Mouse (Mus musculus) ovary, adult 18-20 months (tissue): Measurements from ENCODE around the gene Prdm16.

Experiments
- DNase-seq: peaks from one replicate; pipeline ENCODE4 v3.0.0; 2022; ENCODE audit warnings: low spot score, mixed read lengths

Prdm16 gene

GRCm38 (mm10) chr4:154639591-154640442, 3.1 kb upstream of the Prdm16 start:
- no peak for DNase-seq

- no peak for DNase-seq
These were observed 2.5 kb upstream of the Prdm16 start for GRCm38 (mm10) chr4:154639126-154639525.

DNA sequence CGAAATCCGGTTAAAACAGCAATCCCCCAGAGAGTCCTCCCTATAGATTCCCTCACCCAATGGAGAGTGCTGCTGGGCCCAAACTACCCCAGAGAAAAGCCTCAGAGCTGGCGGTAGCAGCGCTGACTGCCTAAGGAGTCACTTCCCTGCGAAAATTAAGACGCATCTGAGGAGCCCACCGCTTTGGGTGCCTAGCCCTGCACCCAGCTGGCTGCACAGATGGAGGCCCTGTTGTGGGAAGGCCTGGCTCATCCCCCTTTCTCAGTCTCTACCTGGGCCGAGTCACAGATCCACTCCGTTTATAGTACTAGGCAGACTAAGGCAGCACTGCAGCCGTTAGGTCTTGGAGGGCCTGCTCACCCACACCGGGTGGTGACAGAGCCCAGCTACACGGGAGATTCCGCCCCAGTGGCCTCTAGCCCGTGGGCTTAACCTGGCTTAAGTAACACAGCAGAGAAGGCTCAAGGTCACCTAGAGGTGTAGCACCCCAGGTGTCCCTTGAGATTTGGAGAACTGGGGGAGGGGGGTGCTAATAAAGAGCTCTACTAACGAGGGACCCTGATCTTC, 1.7 kb upstream of the Prdm16 start:
- no peak for DNase-seq

GRCm38 (mm10) chr4:154637468-154638319, 1.0 kb upstream of the Prdm16 start:
- DNase-seq, result no peak

GRCm38 (mm10) chr4:154636053-154636433, 630 bp downstream of the Prdm16 start:
- no peak for DNase-seq

DNA sequence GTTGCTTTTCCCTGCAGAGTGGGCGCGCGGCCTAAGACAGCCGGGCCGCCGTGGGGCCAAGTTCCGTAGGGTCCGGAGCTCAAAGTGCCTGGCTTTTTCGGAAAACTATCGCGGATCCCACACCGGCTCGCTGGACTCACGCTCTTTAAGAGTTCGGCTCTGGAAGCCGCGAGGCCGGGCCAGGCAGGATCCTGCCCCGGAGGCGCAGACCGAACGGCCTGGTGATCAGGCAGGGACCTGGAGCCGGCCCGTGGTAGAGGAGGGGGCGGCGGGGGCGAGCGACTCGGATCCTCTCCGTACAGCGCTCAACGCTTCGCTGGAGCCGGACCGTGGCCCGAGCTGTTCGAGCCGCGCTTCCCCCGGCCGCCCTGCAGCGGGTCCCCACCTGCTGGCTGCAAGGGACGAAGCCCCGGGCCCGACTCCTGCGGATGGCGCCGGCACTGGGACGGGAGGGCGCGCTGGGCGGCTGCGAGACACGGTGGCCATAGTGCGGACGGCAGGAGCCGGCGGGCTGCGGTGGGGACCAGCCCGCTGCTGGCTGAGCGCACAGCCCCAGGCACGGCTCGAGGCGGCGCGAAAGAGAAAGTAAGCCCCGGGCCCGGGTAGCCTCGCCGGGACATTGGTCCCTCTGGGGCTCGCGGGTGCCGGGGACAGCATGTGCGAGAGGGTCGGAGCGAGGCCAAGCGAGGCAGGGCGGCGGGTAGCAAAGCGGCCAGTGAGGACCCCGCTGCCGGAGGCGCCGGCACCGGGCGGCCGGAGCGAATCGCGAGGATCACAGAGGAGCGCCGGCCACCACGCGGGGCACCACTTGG, 1.2 kb downstream of the Prdm16 start:
- no peak for DNase-seq

DNA sequence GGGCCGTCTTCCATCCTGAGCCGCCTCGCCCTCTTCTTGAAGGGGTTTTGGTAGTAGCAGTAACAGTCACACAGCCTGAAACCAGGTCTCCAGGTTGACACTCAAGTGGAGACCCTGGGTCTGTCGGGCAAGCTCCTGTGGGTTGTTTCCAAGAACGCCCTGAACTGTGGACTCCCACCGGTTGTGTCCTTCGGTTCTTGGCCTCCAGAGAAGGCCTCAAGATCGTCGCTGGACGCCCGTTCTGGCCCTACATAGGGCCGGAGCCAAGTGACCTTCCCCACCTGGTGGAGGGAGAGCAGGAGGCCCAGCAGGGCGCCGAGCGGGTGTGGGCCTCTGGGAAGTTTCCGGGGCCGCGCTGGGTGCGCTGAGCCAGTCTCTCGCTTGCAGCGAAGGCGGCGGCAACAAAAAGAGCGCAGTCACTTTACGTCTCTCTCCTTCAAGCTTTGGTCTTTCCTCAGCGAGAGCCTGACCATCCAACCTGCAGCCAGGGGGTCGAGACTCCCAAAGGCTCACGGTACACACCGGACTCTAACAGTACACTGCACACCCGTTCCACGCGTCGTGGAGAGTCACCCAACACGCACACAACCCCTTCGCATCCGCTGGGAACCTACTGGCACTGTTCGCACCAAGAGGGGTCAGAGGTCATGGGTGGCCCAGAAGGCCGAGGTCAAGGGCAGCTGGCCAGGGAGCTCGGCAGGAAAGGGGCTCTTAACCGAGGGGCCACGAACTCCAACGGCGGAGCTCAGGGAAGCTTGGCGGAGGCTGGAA, 2.0 kb downstream of the Prdm16 start:
- DNase-seq, result no peak

- no peak for DNase-seq
These were observed 2.7 kb downstream of the Prdm16 start for GRCm38 (mm10) chr4:154634001-154634400.

DNA sequence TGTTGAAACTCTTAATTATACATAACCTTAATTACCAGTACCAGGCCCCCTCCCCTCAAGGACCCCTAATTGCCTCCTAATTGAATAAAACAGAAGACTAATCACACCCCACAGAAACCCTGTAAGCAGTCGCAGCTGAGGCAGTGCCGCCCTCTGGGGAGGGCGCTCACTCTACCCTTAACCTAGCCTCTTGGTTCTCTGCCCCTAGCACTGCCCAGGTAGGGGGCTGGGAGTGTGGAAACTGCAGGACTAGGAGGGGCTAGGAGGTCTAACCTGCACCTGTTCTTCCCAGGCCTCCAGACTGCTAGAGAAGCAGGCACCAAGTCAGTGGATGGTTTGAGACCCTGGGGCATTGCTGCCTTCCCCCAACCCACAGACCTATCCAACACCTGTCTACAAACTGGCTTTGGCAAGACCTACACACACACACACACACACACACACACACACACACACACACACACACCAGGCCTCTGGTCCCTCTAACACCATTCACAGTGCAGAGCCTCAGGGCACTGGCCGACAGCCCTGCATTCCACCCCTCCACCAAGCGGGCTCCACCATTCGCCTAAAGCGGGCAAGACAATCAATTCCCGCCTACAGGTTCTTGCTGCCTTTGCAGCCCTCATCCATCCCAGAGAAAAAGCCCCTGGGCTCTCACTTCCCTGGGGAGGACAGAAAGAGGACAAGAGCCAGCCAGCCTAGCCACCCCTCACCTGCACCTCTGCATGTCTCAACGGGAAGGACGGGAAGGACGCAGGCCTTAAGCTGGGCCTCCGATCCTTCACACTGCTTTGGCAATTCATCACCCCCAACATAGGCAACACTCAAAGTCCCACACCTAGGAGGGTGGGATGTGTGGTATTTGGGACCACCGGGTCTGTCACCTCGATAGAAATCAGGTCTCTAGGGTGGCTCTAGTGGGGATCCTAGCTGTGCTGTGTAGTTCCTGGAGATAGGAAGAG, 3.6 kb downstream of the Prdm16 start:
- no peak for DNase-seq

DNA sequence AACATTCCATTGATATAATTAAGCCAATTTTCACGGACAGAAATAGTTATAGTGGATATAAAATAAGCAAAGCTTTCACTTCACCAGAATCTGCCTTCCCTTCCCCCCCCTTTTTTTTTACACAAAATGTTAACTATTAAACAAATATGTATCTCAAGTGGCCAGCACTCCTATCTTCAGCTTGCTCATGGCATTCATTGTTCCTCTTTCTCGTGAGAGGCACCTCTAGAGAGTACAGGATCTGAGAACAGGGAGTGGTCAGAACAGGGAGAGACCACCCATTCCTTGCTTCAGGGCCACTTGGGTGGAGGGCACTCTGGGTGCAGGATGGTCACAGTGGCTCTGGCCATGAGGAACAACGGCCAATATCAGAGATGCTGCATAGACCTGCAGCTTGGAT, 5.9 kb downstream of the Prdm16 start:
- DNase-seq, result no peak

GRCm38 (mm10) chr4:154627419-154628142, 9.1 kb downstream of the Prdm16 start:
- no peak for DNase-seq

GRCm38 (mm10) chr4:154626282-154626681, 10.4 kb downstream of the Prdm16 start:
- DNase-seq, result no peak

DNA sequence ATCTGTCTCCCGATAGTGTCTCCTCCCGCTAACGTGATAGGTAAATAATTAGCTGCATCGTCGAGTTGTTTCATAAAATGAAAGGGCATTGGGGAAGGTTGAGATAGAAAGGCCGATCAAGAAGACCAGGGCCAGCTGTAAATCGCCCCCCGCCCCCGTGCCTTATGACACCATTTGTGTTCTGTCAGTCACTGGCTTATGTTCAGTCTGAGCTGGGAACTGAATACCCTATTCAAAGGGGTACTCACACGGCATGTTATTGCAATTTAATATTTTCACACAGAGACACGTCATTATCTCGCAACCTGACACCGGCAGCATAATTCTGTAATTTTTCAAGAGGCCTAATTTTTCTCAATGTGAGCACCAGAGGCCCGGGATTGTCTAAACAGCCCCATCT, 11.0 kb downstream of the Prdm16 start:
- no peak for DNase-seq

DNA sequence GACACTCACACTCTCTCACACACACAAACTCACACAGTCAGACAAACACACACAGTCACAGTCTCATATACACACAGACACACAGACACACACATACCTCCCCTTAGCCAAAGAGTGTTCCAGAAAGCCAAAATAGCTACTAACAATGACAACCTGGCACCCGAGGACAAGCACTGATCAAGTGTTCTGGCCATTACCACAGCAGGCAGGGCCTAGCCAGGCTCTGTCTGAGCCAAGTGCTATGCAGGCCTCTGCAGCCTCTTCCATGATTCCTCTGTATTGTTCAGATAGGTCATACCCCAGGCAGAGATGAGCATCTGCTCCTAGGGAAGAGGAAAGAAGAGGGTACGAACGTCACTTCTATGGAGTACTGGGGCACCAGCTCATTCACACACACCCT, 13.4 kb downstream of the Prdm16 start:
- no peak for DNase-seq

DNA sequence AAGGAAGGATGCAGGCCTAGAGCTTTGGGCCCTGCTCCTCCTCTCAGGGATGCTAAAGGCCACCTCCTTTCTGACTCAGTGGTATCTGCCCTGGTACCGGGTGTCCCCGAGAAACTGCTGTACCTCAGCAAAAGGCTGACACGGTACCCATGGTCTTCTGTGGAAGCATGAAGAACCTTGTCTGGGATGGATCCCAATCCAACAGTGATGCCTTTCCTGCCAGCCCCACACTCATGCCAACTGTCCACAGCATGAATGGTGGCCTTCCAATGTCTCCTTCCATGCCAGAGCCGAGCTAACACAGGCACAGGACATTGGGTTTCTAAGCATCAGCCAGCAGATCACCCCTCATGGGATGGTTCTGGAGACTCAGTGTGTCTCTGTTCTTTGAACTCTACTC, 14.2 kb downstream of the Prdm16 start:
- no peak for DNase-seq

GRCm38 (mm10) chr4:154611167-154611566, 25.5 kb downstream of the Prdm16 start:
- DNase-seq, result no peak

DNA sequence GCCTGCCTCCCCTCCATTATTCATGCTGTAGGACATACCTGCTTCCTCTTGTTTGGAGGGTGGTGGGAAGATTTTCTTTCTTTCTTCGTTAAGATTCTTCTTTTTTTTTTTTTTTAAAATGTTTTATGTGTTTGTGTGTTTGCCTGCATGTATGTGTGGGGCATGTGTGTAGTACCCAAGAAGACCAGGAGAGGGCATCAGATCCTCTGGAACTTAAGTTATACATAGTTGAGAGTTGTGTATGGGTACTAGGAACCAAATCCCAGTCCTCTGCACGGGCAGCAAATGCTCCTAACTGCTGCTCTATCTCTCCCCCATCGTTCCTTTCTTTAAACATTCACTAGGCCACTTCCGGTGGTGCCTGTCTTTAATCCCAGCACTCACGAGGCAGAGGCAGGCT, 28.9 kb downstream of the Prdm16 start:
- no peak for DNase-seq

DNA sequence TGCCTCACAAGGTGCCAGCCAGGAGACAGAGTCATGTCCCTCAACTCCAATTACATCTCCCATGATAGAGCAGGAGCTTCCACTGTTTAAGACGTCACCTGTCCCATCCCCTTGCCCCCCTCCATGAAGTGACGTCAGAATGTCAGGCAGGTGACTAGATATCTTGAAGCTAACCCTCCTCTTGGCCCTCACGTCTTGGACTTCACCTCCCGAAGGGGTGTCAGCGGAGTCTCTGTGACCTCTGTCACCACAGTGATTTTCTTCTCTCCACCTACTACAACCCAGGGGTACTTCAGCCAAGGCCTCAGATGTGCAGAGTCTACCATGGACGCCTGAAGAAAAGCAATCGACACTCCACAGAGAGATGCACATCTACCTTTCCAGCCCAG, 32.2 kb downstream of the Prdm16 start:
- no peak for DNase-seq

GRCm38 (mm10) chr4:154603663-154604441, 32.8 kb downstream of the Prdm16 start:
- no peak for DNase-seq
